Mouse (Mus musculus): Measurements from ENCODE around the gene Prpf8. TPM values are rescaled to one million over a fixed set of nuclear protein-coding genes. Genes with fewer than 3 reads are reported as not detected.

Prpf8 gene
- polyA plus RNA-seq, 1 experiment: 51.2 TPM

DNA sequence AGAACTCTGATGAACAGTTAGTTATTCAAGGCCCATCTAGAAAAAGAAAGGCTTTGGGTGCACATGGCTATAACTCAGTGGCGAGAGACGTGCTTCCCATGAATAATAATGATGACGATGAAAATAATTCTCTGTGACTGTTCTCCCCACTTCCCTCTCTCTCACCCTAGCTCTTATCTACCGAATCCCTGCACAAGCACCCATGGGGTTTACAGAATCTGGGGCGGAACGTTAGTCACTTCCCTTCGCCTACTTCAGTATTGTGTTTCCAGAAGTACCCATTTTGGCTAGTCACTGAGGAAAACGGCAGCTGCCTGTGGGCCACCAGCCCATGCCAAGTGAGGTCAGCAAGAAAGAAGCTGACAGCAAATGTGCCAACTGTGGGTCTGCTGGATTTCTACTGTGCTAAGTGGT is 28.0 kb upstream of the Prpf8 start:
- WGBS: 68% methylated on average over 8 of the region's 8 CpGs
- no peak for DNase-seq (ENCODE audit: low read depth, low spot score)

DNA sequence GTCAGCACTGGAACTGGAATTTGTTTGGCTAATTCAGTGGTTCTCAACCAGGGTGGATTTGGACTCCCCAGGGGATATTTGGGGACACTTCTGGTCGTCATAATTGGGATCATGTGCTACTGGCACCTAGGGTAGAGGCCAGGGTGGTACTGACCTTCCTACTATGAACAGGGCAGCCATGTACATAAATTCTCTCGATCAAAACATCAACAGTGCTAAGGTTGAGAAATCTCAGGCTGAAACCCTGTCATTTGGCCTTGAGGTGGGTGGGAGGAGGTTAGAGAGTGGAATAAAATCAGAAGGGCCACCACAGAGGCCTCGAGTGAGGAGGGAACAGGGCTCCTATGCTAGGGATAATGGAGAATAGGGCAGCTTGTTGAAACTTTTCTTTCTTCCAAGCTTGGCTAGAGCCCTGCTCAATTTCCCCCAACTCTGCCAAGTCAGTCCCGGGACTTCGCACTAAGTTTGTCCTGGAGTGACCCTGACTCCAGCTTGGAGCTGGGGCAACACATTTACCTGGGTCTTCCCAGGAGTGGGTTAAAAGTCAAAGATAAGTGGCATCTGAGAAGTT is 27.4 kb upstream of the Prpf8 start:
- no peak for DNase-seq (ENCODE audit: low read depth, low spot score)
- WGBS: 58% methylated on average over 5 of the region's 5 CpGs

DNA sequence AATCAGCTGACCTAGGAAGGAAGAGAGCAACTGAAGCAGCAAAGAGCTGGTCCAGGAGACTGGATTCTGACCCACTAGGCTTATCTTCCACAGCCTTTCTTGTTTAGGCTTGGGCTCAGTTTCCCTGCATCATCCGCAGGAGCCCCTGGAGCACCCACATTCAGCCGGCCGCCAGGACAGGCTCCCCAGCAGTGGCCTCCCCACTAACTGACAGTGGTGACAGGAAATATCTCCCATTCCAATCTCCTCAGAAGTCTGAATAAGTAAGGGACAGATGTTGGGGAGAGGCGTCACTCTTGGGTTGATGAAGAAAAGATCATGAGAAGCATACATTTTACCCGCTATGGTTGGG is 26.9 kb upstream of the Prpf8 start:
- WGBS: 48% methylated on average over 5 of the region's 5 CpGs
- DNase-seq (ENCODE audit: low read depth, low spot score): no peak

DNA sequence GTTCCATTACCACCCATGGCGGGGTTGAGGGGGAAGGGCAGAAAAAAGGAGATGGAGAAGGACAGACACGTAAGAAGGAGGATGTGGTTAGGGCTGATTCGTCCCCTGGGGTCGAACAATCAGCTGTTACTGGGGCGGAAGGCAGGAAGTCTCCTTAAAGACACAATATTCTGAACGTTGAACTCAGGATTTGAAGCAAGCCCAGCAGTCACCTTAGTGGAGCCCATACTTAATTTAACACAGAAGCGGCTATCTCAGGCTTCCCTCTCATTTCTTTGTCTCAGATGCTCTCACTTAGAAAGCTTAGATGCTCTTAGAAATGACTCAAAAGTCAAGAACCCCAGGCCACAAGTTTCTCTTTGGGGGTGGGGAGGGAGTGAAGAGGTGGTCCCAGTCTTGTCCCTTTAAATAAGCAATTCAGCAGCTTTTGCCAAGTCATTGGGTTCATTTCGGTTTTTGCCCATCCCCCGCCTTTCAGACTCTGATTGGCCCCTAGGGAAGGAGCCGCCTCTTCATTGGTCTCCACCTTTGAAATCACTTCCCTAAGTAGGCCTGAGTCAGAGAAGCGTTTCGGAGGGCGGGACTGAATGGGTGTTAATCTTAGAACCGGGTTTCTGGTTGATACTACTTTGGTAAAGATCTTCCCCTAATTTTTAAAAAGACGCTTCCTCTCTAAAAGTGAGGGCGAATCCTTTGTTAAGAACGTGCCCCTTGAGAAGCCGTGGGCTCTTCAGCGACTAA is 26.3 kb upstream of the Prpf8 start:
- WGBS: 8% methylated on average over 19 of the region's 19 CpGs

DNA sequence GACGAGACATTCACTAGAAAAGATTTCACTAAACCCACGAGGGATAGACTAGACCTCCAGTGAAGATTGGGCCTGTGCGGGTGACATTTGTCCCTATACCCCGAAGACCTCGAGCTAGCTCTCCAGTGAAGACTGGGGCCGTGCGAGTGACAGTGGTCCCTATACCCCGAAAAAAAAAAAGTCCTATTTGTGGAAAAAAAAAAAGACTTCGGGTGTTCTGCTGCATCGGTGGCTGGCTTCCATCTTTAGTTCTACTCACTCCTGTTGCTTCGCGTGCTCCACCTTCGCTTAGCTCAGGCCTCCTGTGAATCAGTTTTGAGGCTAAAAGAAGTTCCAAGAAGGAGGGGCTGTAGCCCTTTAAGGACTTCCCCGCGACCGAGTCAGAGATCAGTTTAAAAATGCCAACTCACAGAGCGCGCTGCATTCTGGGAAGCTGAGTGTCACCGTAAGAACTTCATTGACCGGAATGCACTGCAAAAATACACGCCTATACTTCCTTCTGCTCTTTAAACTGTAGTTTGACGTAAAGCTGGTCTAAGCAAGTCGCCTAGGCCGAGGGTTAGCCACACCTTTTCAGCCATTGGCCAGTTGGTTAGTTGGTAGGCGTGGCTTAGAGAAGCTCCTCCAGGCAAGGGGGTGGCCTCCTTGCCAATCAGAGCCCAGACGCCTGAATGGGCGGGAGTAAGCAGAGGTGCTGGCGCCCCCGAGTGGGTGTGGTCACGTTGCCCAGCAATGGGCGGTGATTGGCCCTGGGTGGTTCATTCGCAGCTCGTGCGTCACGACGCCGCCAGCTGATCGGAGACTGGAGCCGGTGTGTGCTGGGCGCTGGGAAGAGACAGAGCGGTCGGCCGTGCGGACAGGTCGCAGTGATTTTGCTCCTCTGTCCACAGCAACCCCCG is 25.5 kb upstream of the Prpf8 start, which contains the start of gene Tlcd2:
Tlcd2 (plus strand) TSS at position 872 of the 899 bp plus-strand sequence.
- under 1% methylated on average over 46 of the region's 46 CpGs for WGBS

More for the DNA sequence above, 26.3 kb upstream of the Prpf8 start:
- DNase-seq (ENCODE audit: low read depth, low spot score): peak; percentile 85

DNA sequence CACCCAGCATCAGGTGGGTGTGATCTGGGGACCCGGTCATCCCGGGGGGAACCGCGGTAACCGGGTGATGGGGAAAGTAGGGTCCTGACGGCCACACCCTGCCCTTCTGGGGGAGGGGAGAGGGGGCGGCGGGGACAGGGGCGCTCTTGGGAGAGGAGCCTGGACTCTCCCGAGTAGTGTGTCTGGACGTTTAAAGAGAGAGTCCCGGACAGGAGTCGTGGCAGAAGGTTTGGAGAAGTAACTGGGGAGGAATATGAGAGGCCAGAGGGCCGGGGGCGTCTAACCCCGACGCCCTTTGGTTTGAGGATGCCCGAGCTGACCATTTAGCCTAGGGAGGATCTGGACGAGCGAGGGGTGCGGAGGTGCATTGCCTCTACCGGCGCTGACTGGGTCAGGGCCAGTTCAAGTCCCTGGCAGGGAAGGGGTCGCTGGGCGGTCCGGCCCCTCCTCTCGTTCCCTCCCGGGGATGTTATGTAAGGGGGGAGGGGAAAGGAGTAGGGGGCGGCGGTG is 24.8 kb upstream of the Prpf8 start:
- under 1% methylated on average over 30 of the region's 30 CpGs for WGBS
- no peak for DNase-seq (ENCODE audit: low read depth, low spot score)

More for the DNA sequence above, 25.5 kb upstream of the Prpf8 start, which contains the start of gene Tlcd2:
- peak; percentile 100 for DNase-seq (ENCODE audit: low read depth, low spot score)

DNA sequence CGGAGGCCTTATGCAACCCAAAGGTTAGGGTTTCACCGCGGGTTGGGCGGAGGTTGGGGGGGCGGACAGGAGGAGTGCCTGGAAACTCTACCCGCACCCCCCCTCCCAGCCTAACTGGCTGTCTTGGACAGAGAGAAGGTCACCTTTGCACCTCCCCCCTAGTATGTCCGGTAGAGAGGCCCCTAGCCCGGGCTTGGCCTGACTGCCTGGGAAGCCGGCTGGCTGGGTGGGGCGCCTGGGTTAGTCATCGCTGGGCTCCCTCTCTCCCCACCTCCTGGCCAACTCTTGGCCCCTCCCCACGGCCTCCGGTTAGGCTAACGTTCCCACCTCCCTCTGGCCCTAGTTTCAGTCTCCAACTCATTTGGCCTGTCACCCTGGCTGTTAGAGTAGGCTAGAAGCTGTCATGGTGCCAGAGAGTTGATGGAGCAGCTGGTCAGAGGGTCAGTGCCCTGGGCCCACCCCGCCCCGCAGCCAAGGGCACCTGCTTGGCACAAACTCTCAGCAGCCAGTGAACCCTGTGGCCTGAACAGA is 24.3 kb upstream of the Prpf8 start:
- no peak for DNase-seq (ENCODE audit: low read depth, low spot score)
- 1% methylated on average over 16 of the region's 16 CpGs for WGBS

DNA sequence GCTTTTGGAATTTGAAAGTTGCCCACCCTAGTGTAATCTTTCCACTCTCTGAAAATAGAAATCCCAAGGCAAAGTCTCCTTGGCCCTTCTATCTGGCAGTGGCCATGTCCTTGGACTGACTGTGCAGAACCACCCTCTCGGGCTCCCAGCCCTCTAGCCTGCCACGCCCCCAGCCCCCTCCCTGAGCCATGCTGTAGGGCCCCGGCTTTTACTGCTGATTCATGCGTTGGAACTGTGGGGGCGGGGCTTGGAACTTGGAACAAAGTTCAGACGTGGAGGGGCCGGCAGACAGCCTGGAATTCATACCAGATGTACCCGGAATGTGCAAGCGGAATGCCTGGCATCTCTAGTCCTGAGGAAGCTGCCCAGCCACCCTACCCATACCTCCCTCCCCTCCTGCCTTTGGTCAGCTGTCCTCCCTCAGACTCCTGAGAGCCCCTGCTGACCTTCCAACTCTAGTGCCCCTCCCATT is 23.7 kb upstream of the Prpf8 start:
- WGBS: 2% methylated on average over 9 of the region's 9 CpGs

DNA sequence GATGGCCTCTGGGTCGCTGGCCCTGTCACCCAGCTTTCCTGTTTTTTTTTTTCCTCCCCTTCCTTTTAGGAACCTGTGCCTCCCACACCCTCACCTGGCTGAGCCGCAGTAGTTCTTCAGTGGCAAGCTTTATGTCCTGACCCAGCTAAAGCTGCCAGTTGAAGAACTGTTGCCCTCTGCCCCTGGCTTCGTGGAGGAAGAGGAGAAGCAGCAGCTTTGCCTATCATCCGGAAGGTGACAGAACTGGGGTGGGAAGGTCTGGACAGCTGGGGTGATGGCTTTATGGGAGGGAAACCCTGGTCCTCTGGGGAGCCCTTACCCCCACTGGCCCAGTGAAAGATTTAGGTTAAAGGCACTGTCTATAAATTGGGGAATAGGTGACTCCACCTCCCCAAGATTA is 23.0 kb upstream of the Prpf8 start:
- DNase-seq (ENCODE audit: low read depth, low spot score): no peak
- WGBS: 25% methylated on average over 4 of the region's 4 CpGs

More for the DNA sequence above, 23.7 kb upstream of the Prpf8 start:
- peak; percentile 85 for DNase-seq (ENCODE audit: low read depth, low spot score)

DNA sequence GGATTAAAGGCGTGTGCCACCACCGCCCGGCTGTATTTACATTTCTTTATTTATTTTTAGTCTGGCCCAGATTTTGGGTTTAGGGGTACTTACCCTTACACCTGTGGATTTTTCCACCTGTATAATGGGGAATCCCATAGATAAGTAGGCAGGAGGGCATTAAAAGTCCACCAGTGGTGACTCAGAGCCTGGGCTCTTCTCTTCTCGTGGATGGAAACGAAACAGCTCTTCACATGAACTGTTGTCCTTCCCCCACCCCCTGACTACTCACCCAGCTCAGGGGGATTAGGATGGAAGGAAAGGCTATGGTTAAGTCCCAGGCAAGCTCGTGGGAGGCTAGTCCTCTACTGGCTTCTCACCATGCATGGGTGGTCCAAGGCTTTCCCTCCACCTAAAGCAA is 22.2 kb upstream of the Prpf8 start:
- no peak for DNase-seq (ENCODE audit: low read depth, low spot score)
- 74% methylated on average over 6 of the region's 6 CpGs for WGBS

DNA sequence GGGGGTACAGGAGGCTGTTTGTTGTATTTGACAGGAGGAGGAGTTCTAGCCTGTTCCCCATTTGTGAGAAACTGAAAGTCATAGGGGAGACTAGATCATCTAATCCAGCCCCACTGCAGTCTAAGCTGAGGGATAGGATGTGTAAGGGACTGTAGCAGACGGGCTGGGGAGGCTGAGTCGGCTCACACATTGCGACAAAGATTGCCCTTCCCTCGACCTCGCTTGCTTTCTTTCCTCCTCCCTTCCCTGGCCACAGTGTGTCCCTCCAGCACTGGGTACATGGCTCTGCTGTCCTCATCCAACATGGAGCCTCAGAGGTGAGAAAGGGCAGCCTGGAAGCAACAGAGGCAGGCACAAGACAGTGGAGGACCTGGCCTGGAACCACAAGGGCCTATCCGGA is 21.6 kb upstream of the Prpf8 start:
- 80% methylated on average over 6 of the region's 6 CpGs for WGBS
- DNase-seq (ENCODE audit: low read depth, low spot score): no peak

DNA sequence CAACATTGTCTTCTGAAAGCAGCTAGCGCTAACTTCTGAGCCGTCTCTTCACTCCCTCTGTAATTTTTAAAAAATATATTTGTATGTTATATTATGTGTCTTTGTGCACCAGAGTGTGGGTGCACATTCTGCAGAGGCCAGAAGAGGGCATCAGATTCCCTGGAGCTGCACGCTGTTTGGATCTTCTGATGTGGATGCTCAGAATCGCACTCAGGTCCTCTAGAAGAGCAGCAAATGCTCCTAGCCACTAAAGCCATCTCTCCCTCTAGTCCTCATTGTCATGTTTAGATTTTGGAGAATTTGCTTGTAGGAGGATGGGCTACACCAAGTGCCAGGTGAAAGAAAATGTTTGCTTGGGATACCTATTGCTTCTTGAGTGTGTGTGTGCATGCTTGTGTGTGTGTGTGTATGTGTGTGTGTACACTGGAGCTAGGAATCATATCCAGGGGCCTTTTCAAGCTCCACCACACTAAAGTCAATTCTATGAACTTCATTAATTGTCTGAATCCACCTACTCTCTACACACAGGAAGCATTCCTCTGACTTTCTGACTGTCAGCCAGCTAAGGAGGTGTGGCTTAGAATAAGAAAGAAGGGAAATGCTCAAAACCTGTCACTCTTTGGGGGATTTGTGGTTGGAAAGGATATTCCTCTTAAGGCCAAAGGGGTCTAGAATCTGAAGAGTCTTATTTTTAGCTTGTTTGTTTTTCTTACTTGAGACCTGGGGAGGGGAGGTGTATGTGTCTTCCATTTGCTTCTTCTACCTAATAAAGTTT is 19.7 kb upstream of the Prpf8 start:
- 98% methylated on average over 4 of the region's 4 CpGs for WGBS

DNA sequence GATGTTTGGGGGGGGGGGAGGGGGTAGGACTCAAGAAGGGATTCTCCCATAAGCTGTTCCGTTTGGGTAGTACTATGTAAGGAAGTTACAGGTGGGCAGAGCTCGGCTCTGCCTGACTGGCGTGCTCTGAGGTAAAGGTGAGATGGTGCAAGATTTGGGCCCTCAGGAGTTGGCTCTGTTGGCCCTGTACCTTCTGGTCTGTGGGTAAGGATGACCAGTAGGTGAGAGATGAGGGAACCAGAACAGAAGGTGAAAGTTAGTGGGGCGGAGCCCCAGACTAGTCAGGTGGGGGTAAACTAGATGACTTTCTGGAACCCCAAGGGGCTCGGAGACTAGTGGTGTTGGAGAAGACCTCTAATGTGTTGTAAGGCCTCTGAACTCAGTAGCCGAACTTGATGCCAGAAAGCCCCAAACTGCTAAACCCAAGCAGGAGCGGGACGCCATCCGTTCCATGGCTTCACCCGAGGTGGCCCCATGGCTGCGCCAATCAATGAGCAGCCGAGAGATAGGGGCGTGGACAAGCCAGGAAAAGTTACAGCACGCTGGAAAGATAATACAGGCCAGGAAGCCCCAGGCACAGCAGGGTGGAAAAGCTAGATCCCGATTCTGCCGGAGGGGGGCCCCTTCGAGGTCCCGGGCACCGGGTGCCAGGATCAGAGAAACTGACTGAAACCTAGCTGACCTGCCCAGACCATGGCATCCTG is 19.0 kb upstream of the Prpf8 start:
- no peak for DNase-seq (ENCODE audit: low read depth, low spot score)

More for the DNA sequence above, 19.7 kb upstream of the Prpf8 start:
- no peak for DNase-seq (ENCODE audit: low read depth, low spot score)

DNA sequence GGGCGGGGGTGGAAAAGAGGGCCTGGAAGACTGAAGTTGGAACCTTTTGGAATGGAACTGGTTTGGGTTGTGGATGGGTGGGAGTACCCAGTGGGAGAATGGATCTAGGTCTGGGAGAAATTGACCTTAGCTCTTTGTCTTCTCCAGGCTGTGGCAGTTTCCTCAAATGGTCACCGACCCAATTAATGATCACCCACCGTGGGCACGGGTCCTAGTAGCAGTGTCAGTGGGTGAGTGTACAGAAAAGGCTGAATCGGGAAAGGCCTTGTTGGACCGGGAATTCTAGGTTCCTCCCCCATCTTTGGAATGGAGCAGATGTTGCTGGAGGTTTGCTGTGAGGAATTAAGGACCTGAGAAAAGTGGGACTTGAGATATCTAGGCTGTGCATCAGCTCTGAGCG is 18.2 kb upstream of the Prpf8 start:
- DNase-seq (ENCODE audit: low read depth, low spot score): no peak
- WGBS: 58% methylated on average over 7 of the region's 7 CpGs

More for the DNA sequence above, 19.0 kb upstream of the Prpf8 start:
- 20% methylated on average over 19 of the region's 19 CpGs for WGBS

DNA sequence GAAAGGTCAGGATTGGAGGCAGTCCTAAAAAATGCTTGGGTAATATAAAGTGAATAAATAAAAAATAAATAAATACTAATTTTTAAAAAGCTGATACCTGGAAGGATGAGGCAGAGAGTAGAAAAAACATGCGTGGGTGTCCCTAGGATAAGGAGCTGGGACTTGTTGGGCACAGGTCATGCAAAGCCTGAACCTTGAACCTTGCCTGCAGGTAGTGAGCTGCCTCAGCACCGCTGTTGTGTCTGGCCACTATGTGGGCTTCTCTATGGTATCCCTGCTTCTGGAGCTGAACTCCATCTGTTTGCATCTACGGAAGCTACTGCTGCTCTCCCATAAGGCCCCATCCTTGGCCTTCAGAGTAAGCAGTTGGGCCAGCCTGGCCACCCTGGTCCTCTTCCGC is 17.4 kb upstream of the Prpf8 start:
- WGBS: 86% methylated on average over 4 of the region's 4 CpGs
- DNase-seq (ENCODE audit: low read depth, low spot score): no peak

DNA sequence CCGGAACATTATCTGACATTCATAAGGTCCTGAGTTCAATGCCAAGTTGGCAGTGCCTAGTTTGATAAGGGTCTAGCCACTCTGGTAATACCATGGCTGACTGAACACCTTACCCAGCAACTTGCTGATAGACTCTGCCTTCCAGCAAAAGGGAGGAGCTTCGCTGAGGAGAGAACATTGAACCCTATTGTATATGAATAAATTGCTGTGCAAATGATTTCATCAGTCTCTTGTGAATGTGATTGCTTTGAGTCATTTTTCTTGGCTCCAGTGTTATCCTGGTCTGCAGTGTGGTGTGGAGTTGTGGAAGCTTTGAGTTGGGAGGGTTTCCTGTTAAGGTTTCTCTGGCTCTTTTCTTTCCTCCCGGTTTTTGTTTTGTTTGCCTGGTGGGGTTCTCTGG is 15.9 kb upstream of the Prpf8 start:
- DNase-seq (ENCODE audit: low read depth, low spot score): no peak
- WGBS: 28% methylated on average over 3 of the region's 3 CpGs

DNA sequence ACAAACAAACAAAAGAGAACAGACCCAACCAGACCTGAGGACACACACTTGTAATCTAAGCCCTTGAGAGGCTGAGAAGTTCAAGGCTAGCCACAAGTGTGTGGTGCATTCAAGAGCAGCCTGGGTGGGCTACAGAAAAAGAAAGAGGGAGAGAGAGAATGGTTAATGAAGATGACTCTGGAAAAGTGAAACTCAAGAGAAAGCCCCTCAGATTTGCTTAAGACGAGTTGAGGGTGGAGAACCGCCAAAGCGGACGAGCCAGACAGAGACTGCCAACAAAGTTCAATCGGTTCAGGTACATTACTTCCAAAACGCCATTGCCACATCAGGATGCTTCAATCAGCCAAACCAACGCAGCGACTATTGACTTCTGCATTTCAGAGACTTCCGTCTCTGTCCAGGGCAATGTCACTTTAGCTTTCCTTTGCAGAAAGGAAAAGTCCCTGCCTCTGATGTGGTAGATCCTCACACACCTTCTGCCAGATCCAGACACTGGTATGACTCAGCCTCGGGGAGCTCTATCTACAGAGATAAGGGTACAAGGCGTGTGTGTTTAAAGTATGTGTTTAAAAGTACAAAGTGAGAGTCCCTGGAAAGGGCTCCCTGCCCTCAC is 14.0 kb upstream of the Prpf8 start:
- no peak for DNase-seq (ENCODE audit: low read depth, low spot score)

DNA sequence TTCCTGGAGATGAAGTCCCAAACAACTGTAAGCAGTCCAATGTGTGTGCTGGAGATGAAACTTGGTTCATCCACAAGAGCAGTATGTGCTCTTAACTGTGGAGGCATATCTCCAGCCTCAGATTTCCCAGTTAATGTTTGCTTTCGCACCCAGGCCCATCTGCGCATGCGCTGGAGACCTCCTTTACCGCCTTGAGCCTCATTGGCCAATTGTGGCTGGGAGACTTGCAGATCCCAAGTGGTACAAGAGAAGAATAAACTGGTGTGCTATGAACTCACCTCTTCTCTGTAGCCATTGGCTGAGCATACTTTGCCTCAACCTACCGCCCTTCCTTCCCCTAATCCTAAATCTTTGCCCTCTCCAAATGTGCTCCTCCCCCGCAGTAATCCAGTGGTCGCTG is 13.2 kb upstream of the Prpf8 start:
- 77% methylated on average over 7 of the region's 7 CpGs for WGBS
- DNase-seq (ENCODE audit: low read depth, low spot score): no peak

More for the DNA sequence above, 14.0 kb upstream of the Prpf8 start:
- 54% methylated on average over 11 of the region's 11 CpGs for WGBS
